Mouse (Mus musculus) kidney, adult 2 months (tissue): ENCODE data around the gene Foxo1. TPM values are rescaled to one million over a fixed set of nuclear protein-coding genes. Genes with fewer than 3 reads are reported as not detected.

Source experiments
- DNase-seq: peaks from one replicate; pipeline ENCODE4 v3.0.0; 2021
- H3K27ac ChIP-seq: fragments of 200-500 bp; 2 replicates; pipeline ENCODE4 v1.5.1; 2012; ENCODE audit warnings: low read depth, low read length, control low read depth, inconsistent platforms; ENCODE audit not compliant: insufficient read depth
- H3K27me3 ChIP-seq: fragments of 200-500 bp; replicated peaks from 2 replicates; pipeline ENCODE4 v1.6.1; 2012; ENCODE audit warnings: mild to moderate bottlenecking, moderate library complexity, low read length, inconsistent platforms; ENCODE audit not compliant: control insufficient read depth, insufficient read depth
- H3K36me3 ChIP-seq: fragments of 200-500 bp; 2 replicates; pipeline ENCODE4 v1.6.1; 2012; ENCODE audit warnings: mild to moderate bottlenecking, moderate library complexity, low read length, inconsistent platforms; ENCODE audit not compliant: control insufficient read depth, insufficient read depth
- H3K4me1 ChIP-seq: fragments of 200-500 bp; 2 replicates; pipeline ENCODE4 v1.6.1; 2011; ENCODE audit warnings: low read length; ENCODE audit not compliant: control insufficient read depth, insufficient read depth
- H3K4me3 ChIP-seq: fragments of 200-500 bp; 2 replicates; pipeline ENCODE4 v1.5.1; 2011; ENCODE audit warnings: mild to moderate bottlenecking, low read depth, low read length, control low read depth; ENCODE audit not compliant: insufficient read depth
- CTCF ChIP-seq: fragments of 200-500 bp; conservative IDR thresholded peaks from 2 replicates; pipeline ENCODE4 v1.5.1; 2011; ENCODE audit warnings: low read depth, mild to moderate bottlenecking, control low read depth, low read length, moderate library complexity, mixed read lengths; ENCODE audit not compliant: insufficient read depth, insufficient read length
- POLR2A ChIP-seq: fragments of 200-500 bp; IDR thresholded peaks from one replicate; pipeline ENCODE4 v1.6.1; 2011; ENCODE audit warnings: low read depth, low read length, control low read depth
- WGBS: fragments of 180-500 bp; shearing (Covaris S2); methylation state at CpG from one replicate; pipeline ENCODE4 v1.1.7; 2018; 5-methylcytosine and 5-hydroxymethylcytosine counted together
- polyA plus RNA-seq: library from polyadenylated mRNA; depleted of rRNA; stranded (reverse); fragments of >200 nt; gene quantifications from 2 replicates; pipeline ENCODE4 v1.2.3, GENCODE M21; 2012; rRNA removed

The Foxo1 gene
- polyA plus RNA-seq, 1 experiment, result 14.4 TPM

DNA sequence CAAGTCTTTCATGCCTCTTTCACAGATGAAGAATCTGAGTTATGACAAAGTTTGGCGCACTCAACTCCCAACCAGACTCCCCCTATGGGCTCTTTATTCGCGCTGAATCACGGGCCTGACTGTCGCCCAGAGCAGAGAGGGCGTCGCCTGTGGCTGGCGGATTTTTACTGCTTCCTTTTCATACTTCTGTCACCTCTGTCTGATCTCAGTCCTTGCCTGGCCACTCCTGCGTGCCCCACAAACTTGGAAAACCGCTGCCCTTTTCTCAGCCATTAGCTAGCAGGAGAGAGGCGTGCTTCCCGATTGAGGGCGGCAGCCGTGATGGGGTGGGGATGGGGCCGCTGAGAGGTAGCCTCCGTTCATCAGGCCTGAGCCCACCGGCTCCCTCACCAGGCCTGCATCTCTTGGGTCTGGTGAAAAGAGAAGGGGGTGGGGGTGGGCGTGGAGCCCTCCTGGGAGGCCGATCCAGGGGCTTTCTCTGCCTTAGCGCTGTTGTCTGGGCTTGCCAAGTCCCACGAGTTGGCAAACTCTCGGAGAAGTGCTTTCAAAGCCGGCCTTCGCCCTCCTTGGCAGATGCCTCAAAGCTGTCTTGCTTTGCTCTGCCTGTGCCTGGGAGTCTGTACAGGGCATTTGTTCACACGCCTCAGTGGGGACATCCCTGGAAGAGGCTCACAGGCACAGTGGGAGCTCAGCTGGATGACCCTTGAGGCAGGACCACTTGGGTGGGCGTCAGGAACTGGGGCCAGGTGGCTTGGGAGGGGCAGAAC lies 133.2 kb downstream of the Foxo1 start:
- Histone ChIP-seq H3K27ac (peak overlapping the region; percentile 41), H3K27me3 (no peaks in the 10 kb centered on the region), H3K4me3 (peak overlapping the region; percentile 18; the same call in 1 of the 2 replicates), H3K4me1 (peaks cover 12% of the 10 kb centered on the region), H3K36me3 (no peaks in the 10 kb centered on the region)
- DNase-seq, result peak; percentile 88
- TF ChIP-seq CTCF (no peak), POLR2A (no peak)
- 7% methylated on average over 26 of the region's 26 CpGs for WGBS

Other genes with a start within 250 kb of the Foxo1 start
- gene Maml3, start 163.3 kb upstream of the Foxo1 start, polyA plus RNA-seq, result 3.6 and 3.7 TPM in 2 replicates